Mouse (Mus musculus) liver, adult 10 weeks (tissue): ENCODE results near the gene Mfap1b. TPM values are rescaled to one million over a fixed set of nuclear protein-coding genes. Genes with fewer than 3 reads are reported as not detected.

Experiments used
- polyA plus RNA-seq: library from polyadenylated mRNA; stranded (reverse); fragments of 350-450 nt; fragmentation: Illumina TruSeq; extraction: RNeasy Lipid Tissue Mini Kit (QIAGEN cat#74804); gene quantifications from one replicate; pipeline ENCODE4 v1.2.3, GENCODE M21; 2014; ENCODE audit warnings: low read depth, low replicate concordance

Gene Mfap1b
- 15.0 TPM for polyA plus RNA-seq

GRCm38 (mm10) chr2:121473301-121474179 lies at the start of gene Mfap1b:
Gene Mfap1b, minus strand, starts transcription at chr2:121474067.

GRCm38 (mm10) chr2:121505942-121506882 lies 32.3 kb upstream of the Mfap1b start, which contains the start of the genes Mfap1a and Wdr76:
Gene Mfap1a, minus strand, starts transcription at chr2:121506665.
Gene Wdr76, plus strand, starts transcription at chr2:121506723.

GRCm38 (mm10) chr2:121456692-121457642 lies 16.9 kb downstream of the Mfap1b start, which contains the start of gene Serinc4:
Gene Serinc4, minus strand, starts transcription at chr2:121456781.

GRCm38 (mm10) chr2:121452990-121453389 lies 20.9 kb downstream of the Mfap1b start, which contains the start of gene Hypk:
Gene Hypk, plus strand, starts transcription at chr2:121453290.

GRCm38 (mm10) chr2:121448739-121449535 lies 24.9 kb downstream of the Mfap1b start, which contains the start of gene Serf2:
Gene Serf2, plus strand, starts transcription at chr2:121449195.

GRCm38 (mm10) chr2:121444178-121444577 lies 29.7 kb downstream of the Mfap1b start, which contains the start of gene Ell3:
Gene Ell3, minus strand, starts transcription at chr2:121444278.

GRCm38 (mm10) chr2:121413387-121414042 lies 60.4 kb downstream of the Mfap1b start, which contains the start of the genes Pdia3 and Catsper2:
Gene Pdia3, plus strand, starts transcription at chr2:121413775.
Gene Catsper2, minus strand, starts transcription at chr2:121413792.

Other genes starting within 250 kb of the Mfap1b start
- gene Trp53bp1, start 202.7 kb downstream of the Mfap1b start, polyA plus RNA-seq: 2.2 TPM
- not detected for gene Map1a, start 184.5 kb downstream of the Mfap1b start, polyA plus RNA-seq
- gene Ppip5k1, start 118.7 kb downstream of the Mfap1b start, polyA plus RNA-seq: 1.6 TPM
- not detected for gene Ckmt1, start 116.4 kb downstream of the Mfap1b start, polyA plus RNA-seq
- not detected for gene Strc, start 86.9 kb downstream of the Mfap1b start, polyA plus RNA-seq
- gene Pdia3, start 60.3 kb downstream of the Mfap1b start, polyA plus RNA-seq: 820 TPM
- 3.5 TPM for gene Catsper2, start 60.3 kb downstream of the Mfap1b start, polyA plus RNA-seq
- gene Ell3, start 29.8 kb downstream of the Mfap1b start, polyA plus RNA-seq: 1.8 TPM
- 47.8 TPM for gene Serf2, start 24.9 kb downstream of the Mfap1b start, polyA plus RNA-seq
- 18.7 TPM for gene Hypk, start 20.8 kb downstream of the Mfap1b start, polyA plus RNA-seq
- gene Serinc4, start 17.3 kb downstream of the Mfap1b start, polyA plus RNA-seq: not detected
- gene Mfap1a, start 32.6 kb upstream of the Mfap1b start, polyA plus RNA-seq: 16.5 TPM
- 2.6 TPM for gene Wdr76, start 32.7 kb upstream of the Mfap1b start, polyA plus RNA-seq